Mouse (Mus musculus): ENCODE results near the gene Ccl22. TPM values are rescaled to one million over a fixed set of nuclear protein-coding genes. Genes with fewer than 3 reads are reported as not detected.

The Ccl22 gene
- polyA plus RNA-seq, 1 experiment: 1.6 TPM

- no peak for DNase-seq (ENCODE audit: low spot score)
These were observed 10.5 kb upstream of the Ccl22 start for GRCm38 (mm10) chr8:94734735-94735350.

- DNase-seq (ENCODE audit: low spot score): no peak
These were observed 9.8 kb upstream of the Ccl22 start for GRCm38 (mm10) chr8:94735426-94736094.

- no peak for DNase-seq (ENCODE audit: low spot score)
These were observed 5.6 kb upstream of the Ccl22 start for GRCm38 (mm10) chr8:94739829-94740228.

- DNase-seq (ENCODE audit: low spot score): no peak
These were observed 4.8 kb upstream of the Ccl22 start for GRCm38 (mm10) chr8:94740591-94740990.

GRCm38 (mm10) chr8:94741726-94742125, 3.7 kb upstream of the Ccl22 start:
- no peak for DNase-seq (ENCODE audit: low spot score)

- DNase-seq (ENCODE audit: low spot score): no peak
These were observed 906 bp upstream of the Ccl22 start for GRCm38 (mm10) chr8:94744484-94744883.

- no peak for DNase-seq (ENCODE audit: low spot score)
These were observed 418 bp upstream of the Ccl22 start for GRCm38 (mm10) chr8:94744972-94745371.

GRCm38 (mm10) chr8:94746832-94747231, 1.4 kb downstream of the Ccl22 start:
- DNase-seq (ENCODE audit: low spot score): no peak

GRCm38 (mm10) chr8:94748363-94748762, 3.0 kb downstream of the Ccl22 start:
- DNase-seq (ENCODE audit: low spot score): no peak

- no peak for DNase-seq (ENCODE audit: low spot score)
These were observed 4.6 kb downstream of the Ccl22 start for GRCm38 (mm10) chr8:94749942-94750341.

GRCm38 (mm10) chr8:94751023-94751849, 5.8 kb downstream of the Ccl22 start:
- no peak for DNase-seq (ENCODE audit: low spot score)

GRCm38 (mm10) chr8:94754006-94754405, 8.6 kb downstream of the Ccl22 start:
- DNase-seq (ENCODE audit: low spot score): no peak

- no peak for DNase-seq (ENCODE audit: low spot score)
These were observed 9.1 kb downstream of the Ccl22 start for GRCm38 (mm10) chr8:94754486-94754885.

GRCm38 (mm10) chr8:94767035-94767434, 21.6 kb downstream of the Ccl22 start:
- no peak for DNase-seq (ENCODE audit: low spot score)

GRCm38 (mm10) chr8:94770945-94771344, 25.6 kb downstream of the Ccl22 start:
- peak; percentile 41 for DNase-seq (ENCODE audit: low spot score)

- peak; percentile 70 for DNase-seq (ENCODE audit: low spot score)
These were observed 26.7 kb downstream of the Ccl22 start, which contains the start of gene Cx3cl1 for GRCm38 (mm10) chr8:94771941-94772670. Cx3cl1 (plus strand) TSS chr8:94772009.

GRCm38 (mm10) chr8:94773048-94773447, 27.7 kb downstream of the Ccl22 start:
- no peak for DNase-seq (ENCODE audit: low spot score)

GRCm38 (mm10) chr8:94773700-94774171, 28.3 kb downstream of the Ccl22 start:
- no peak for DNase-seq (ENCODE audit: low spot score)

GRCm38 (mm10) chr8:94774601-94775000, 29.2 kb downstream of the Ccl22 start:
- DNase-seq (ENCODE audit: low spot score): no peak

GRCm38 (mm10) chr8:94776346-94776745, 31.0 kb downstream of the Ccl22 start:
- no peak for DNase-seq (ENCODE audit: low spot score)

- no peak for DNase-seq (ENCODE audit: low spot score)
These were observed 32.6 kb downstream of the Ccl22 start for GRCm38 (mm10) chr8:94778036-94778435.

GRCm38 (mm10) chr8:94778473-94778872, 33.1 kb downstream of the Ccl22 start:
- no peak for DNase-seq (ENCODE audit: low spot score)
